Mouse (Mus musculus) cortical plate, adult 2 months (tissue): ENCODE measurements around the gene Txndc11. TPM values are rescaled to one million over a fixed set of nuclear protein-coding genes. Genes with fewer than 3 reads are reported as not detected.
A peak's percentile ranks its signal among the peaks of the same experiment; 100 is the strongest.

ENCODE experiments used
- H3K27ac ChIP-seq: fragments of 200-500 bp; 2 replicates; pipeline ENCODE4 v1.5.1; 2012; ENCODE audit warnings: low read length, control low read depth, inconsistent platforms; ENCODE audit not compliant: insufficient read depth
- H3K4me1 ChIP-seq: fragments of 200-500 bp; 2 replicates; pipeline ENCODE4 v1.6.1; 2011; ENCODE audit warnings: low read length; ENCODE audit not compliant: control insufficient read depth, insufficient read depth
- H3K4me3 ChIP-seq: fragments of 200-500 bp; 2 replicates; pipeline ENCODE4 v1.5.1; 2011; ENCODE audit warnings: mild to moderate bottlenecking, low read length, control low read depth; ENCODE audit not compliant: insufficient read depth
- CTCF ChIP-seq: fragments of 200-500 bp; IDR thresholded peaks from 2 replicates; pipeline ENCODE4 v1.5.1; 2011; ENCODE audit warnings: mild to moderate bottlenecking, control low read depth, low read length; ENCODE audit not compliant: insufficient read depth; ENCODE audit errors: extremely low read depth
- POLR2A ChIP-seq: fragments of 200-500 bp; IDR thresholded peaks from 2 replicates; pipeline ENCODE4 v1.6.1; 2011; ENCODE audit warnings: mild to moderate bottlenecking, low read length, control low read depth; ENCODE audit not compliant: insufficient read depth; ENCODE audit errors: extremely low read depth
- polyA plus RNA-seq: library from polyadenylated mRNA; depleted of rRNA; stranded (reverse); fragments of >200 nt; gene quantifications from 2 replicates; pipeline ENCODE4 v1.2.3, GENCODE M21; 2012

The Txndc11 gene
- polyA plus RNA-seq, 1 experiment, result 24.2 TPM

- TF ChIP-seq CTCF, result no peak
- peak; percentile 59 for TF ChIP-seq POLR2A
- Histone ChIP-seq H3K4me1 (peaks cover 16% of the 10 kb centered on the region), H3K4me3 (peak within 1 kb of the TSS; percentile 68), H3K27ac (peak within 1 kb of the TSS; percentile 62)
Observed at GRCm38 (mm10) chr16:11066029-11066832, 68.2 kb downstream of the Txndc11 start, which contains the start of gene Litaf. Gene Litaf (minus strand): TSS chr16:11066157.

- Histone ChIP-seq H3K4me3 (peak overlapping the region; percentile 68), H3K4me1 (peaks cover 16% of the 10 kb centered on the region), H3K27ac (peak overlapping the region; percentile 18; the same call in 1 of the 2 replicates)
- no peak for TF ChIP-seq CTCF
- TF ChIP-seq POLR2A, result no peak
Observed at GRCm38 (mm10) chr16:11065431-11065830, 69.0 kb downstream of the Txndc11 start.

DNA sequence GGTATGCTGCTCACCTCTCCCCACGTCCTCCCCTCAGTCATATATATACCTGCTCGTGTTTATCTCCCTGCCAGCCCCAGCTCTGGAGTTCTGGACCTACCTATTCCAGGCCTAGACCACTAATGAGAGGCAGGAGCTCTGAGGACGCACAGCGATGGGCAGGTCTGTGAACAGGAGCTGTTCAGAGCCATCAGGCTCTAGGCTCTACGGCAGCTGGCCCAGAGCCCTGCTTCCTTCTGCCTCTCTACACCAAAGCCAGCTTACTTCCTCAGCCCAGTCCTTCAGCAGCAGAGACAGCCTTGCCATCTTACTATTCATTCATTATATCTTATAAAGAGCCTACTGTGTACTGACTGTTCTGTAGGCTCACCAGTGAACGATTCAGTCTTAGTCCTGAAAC, 69.7 kb downstream of the Txndc11 start:
- TF ChIP-seq POLR2A (no peak), CTCF (no peak)
- peaks cover 15% of the 10 kb centered on the region for H3K4me1 ChIP-seq
- no peak overlapping the region for H3K4me3 ChIP-seq
- no peak overlapping the region for H3K27ac ChIP-seq

DNA sequence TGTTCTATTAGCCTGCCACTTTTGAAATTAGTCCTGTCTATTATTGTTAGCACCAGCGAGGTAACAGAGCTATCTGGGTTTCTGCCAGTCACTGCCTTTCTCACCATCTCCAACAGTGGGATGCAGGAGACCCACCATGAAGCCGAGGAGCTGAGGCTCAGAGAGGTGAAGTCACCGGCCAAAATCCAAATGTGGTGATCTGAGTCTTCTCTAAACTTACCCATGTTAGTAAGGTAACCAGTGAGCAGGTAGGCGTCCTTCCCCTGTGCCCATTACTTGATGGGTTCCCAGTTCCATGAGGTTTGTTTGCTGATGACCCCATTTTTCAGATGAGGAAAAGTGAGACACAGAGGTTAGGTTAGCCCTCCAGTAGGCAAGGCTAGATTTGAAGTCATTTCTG, 70.1 kb downstream of the Txndc11 start:
- Histone ChIP-seq H3K4me3 (no peak overlapping the region), H3K4me1 (peaks cover 12% of the 10 kb centered on the region), H3K27ac (no peak overlapping the region)
- no peak for TF ChIP-seq CTCF
- no peak for TF ChIP-seq POLR2A

DNA sequence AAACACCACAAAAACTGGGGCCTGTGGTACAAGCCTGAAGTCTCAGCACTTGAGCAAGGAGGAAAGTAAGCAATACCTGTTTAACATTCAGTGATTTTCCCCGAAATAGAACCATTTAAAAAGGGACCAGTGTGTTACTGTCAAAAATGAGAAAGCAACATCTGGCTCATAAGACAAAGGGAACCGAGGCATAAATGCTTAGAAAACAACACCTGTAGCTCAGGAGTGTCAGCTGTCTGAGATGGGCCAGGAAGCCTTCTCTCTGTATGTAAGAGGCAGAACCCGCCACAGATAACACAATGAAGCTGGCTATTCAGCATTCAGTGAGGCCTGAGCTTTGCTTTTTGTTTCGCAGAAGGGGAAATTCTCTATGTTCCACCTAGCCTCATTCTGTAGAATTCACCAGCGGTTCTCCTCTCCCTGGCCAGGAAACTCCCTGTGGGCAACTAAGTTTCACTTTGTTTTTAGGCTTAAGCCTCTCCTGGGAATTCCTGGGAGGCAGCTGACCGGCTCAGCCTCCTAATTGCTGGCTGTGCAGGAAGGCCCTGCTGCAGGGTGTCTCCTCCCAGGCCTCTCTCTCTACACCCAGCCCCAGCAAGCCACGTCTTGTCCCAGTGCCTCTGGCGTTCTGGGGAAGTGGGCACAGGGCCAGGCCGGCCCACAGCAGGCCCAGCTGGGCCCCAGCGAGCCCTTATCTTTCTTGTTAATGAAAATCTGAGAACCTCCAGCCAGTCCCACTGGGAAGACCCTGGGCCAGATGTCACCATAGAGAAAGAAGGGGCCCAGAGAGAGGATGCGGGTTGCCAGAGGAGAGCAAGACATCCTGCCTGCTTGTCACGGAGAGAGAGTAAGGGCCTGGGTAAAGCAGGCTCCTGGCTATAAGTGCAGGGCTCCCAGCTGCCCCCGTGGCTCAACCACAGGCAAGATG, 71.4 kb downstream of the Txndc11 start:
- TF ChIP-seq CTCF (no peak), POLR2A (no peak)
- Histone ChIP-seq H3K4me3 (no peak overlapping the region), H3K27ac (peak overlapping the region; percentile 54), H3K4me1 (peaks cover 7% of the 10 kb centered on the region)

DNA sequence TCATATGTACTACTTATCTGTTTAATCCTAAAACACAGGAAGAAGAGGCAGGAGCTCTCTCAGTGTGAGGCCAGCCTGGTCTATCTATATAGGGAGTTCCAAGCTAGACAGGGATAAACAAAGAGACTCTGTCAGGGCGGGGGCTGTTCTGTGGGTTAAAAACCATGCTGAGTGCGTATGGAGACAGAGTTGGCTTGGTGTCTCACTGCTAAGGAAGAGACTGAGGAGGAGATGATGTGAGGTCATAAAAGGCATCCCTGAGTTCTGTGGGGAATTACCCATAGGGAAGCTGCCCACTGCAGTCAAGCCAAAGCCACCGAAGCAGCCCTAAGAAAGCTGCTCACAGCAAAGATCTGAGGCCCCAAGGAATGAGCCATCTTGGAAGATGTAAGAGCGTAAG, 73.8 kb downstream of the Txndc11 start, which contains the start of gene Snn:
Gene Snn, plus strand, starts transcription at position 301 of the 400 bp plus-strand sequence.
- no peak within 1 kb of the TSS for H3K27ac ChIP-seq
- H3K4me3 ChIP-seq, result no peak within 1 kb of the TSS
- no peak for TF ChIP-seq POLR2A
- no peak for TF ChIP-seq CTCF

DNA sequence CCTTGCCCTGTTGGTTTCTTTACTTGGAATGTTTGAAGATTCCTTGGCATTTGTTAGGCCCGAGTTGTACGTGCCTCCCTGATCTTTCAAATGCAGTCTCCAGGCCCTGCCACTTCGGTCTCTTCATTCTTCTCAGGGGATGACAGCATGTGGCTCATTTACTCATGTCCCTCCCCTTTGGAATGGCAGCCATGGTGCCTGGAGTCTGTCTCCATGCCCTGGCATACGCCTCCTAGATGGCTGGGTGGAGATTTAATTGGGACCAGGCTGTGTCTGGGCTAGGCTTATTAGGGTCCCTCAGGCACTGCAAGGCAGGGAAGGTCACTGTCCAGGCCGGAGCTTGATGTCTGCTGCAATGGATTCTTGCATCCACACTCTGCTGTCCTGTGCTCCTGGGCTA, 78.5 kb downstream of the Txndc11 start:
- Histone ChIP-seq H3K27ac (no peak overlapping the region), H3K4me1 (peaks cover 3% of the 10 kb centered on the region; the same call in 1 of the 2 replicates), H3K4me3 (no peak overlapping the region)
- no peak for TF ChIP-seq CTCF
- no peak for TF ChIP-seq POLR2A

More for the DNA sequence above, 73.8 kb downstream of the Txndc11 start, which contains the start of gene Snn:
- peaks cover 1% of the 10 kb centered on the region; the same call in 1 of the 2 replicates for H3K4me1 ChIP-seq

DNA sequence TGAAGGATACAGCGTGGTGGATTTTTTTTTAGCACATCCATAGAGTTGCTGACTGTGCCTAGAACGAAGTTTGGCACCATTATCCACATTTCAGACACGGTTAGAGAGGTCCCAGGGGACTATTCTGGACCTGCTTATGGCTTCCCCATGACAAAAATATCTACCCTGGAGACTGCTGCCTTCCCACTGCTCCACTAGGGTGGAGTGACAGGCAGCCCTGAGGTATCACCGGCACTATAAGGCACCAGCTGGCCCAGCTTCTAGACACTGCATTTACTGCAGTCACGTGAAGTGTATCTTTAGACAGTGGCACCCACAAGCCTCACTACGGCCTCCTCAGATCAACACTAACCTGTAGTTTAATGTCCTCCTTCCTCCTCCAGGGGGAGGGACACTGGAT, 79.6 kb downstream of the Txndc11 start:
- no peak overlapping the region for H3K27ac ChIP-seq
- H3K4me3 ChIP-seq, result no peak overlapping the region
- peaks cover 3% of the 10 kb centered on the region; the same call in 1 of the 2 replicates for H3K4me1 ChIP-seq
- no peak for TF ChIP-seq POLR2A
- 0 out of 2 replicates have a peak, but pooled peaks have one; percentile 1 for TF ChIP-seq CTCF

DNA sequence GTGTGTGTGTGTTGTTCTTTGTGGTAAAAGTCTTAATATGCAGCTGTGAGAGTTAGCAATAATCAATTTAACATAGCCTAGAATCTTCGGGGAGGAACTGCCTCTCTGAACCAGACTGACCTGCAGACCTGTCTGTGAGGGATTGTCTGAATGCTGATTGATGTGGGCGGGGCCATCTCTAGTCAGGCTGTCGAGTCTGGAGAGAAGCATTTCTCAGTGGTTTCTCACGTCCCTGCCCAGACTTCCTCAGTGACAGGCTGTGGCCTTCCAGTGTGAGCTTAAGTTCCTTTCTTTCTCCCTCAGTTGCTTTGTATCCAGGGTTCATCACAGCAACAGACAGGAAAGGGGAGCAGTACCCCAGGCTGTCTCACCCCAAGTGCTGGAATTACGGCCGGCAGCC, 80.0 kb downstream of the Txndc11 start:
- no peak overlapping the region for H3K27ac ChIP-seq
- no peak for TF ChIP-seq POLR2A
- TF ChIP-seq CTCF, result no peak
- peaks cover 3% of the 10 kb centered on the region; the same call in 1 of the 2 replicates for H3K4me1 ChIP-seq
- H3K4me3 ChIP-seq, result no peak overlapping the region

GRCm38 (mm10) chr16:11051134-11051533, 83.3 kb downstream of the Txndc11 start:
- TF ChIP-seq CTCF (no peak), POLR2A (no peak)
- H3K27ac ChIP-seq, result no peak overlapping the region
- H3K4me1 ChIP-seq, result peaks cover 3% of the 10 kb centered on the region; the same call in 1 of the 2 replicates
- no peak overlapping the region for H3K4me3 ChIP-seq
